Mouse (Mus musculus) kidney, postnatal 36 days (tissue): ENCODE data around the gene Sorl1.

Experiments
- DNase-seq, 2 experiments: peaks; one replicate each; pipeline ENCODE4 v3.0.0; 2021 to 2022; ENCODE audit warnings: mixed read lengths in 2 of 2

Sorl1 gene

DNA sequence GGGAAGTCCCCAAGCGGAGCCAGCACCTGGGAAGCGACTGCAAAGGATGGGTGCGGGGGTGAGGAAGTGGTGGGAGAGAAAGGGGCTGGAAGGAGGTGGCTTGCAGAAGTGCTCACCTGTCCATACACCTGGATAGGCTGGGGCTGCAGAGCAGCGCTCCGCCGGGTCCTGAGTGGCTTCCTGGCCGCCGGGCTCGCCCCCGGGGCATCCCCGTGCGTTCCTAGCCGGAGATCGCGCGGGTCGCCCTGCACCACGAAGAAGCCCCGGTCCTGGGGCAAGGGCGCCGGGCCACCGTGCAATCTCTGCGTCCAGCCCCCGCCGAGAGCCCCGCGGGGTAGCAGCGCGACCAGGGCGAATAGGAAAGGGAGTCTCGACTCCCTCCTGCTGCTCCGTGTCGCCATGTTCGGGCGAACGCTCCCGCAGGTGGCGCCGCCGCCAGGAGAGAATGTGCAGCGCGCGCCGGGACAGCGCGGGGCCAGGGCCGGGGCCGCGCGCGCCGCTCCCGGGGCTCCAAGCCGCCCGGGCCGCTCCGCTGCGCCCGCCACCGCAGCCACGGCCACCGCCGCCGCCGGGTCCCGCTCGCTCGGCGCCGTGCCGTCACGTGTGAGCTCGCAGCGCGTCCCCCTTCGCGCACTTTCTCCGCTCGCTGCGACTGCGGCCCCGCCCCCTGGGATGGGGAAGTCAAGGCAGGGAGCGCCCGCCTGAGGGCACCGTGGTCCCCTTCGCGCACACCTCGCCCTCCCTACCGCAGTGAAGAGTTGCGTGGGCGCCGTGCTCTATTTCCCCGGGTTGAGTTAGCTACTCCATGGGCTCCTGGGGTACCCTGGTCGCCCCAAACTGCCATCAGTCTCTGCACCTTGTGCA is at the start of gene Sorl1:
TSS of gene Sorl1 (minus strand) at position 585 of the 864 bp plus-strand sequence.
- peak; percentile 68 to 88 for DNase-seq

DNA sequence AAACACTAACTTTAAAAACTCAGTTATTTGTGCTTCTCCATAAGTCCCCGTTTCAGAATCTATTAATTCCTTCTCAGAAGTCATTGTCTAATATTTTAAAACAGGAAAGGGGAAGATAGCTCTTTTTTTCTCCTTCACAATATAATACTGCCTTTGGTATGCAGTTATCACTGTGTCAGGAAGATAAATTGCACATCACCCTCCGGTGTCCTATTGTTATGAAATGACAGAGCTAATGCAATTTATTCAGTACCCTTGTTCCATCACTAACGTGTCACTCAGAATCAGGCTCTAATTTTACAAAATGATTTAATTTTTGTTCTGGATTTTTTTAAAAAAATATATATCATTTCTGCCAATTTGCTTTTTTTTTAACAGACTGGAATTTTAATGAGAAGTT is 49.7 kb upstream of the Sorl1 start:
- DNase-seq = no peak

DNA sequence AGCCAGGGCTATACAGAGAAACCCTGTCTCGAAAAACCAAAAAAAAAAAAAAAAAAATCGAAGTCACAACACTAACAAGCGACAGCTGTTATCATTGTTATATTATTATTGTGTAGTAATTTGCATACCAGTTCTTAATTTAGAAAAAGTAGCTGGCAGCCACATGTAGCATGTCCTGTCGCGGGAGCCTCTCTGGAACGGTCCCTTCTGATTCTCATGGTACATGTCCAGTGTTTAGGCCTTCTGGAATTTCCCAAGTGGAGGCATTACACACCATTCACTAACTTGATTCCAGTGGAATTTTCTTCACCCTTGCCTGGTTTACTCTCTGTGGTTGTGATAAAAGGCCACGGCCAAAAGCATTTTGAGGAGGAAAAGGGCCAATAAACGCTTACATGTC is 45.4 kb upstream of the Sorl1 start:
- DNase-seq = no peak

DNA sequence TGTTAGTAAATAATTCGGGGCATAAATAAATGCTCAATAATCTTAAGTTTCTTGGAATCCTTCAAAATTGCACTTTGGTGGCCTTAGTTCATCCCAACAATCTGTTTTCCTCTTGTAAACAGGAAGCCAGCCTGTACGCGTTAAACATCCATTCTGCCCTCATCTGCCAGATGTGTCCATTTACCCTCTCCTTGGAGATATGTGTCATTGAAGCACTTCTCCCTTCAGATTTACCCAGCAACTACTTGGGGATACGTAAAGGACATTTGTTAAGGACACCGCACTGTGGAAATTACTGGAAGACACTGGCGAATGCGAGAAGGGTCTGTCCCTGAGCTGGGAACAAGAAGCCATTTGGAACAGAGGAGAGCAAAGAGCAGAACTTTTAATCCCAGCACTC is 44.9 kb upstream of the Sorl1 start:
- DNase-seq = no peak

DNA sequence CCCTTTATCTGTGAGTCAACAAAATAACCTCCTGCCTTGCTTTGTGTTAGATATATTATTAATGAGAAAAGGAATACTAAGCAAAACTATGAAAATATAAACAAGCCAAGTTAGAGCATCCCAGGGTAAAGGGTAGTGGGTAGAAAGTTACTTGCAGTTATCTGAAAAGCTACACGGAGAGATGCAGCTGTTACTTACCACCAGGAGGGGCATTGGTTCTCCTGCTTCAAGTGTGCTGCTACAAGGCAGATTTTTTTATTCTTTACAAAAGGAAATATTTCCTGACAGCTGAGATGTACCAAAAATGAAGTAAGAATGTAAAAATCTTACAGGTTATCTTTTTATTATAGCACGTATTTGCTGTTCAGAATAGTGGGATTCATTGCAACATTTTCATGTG is 40.8 kb upstream of the Sorl1 start:
- no peak for DNase-seq

DNA sequence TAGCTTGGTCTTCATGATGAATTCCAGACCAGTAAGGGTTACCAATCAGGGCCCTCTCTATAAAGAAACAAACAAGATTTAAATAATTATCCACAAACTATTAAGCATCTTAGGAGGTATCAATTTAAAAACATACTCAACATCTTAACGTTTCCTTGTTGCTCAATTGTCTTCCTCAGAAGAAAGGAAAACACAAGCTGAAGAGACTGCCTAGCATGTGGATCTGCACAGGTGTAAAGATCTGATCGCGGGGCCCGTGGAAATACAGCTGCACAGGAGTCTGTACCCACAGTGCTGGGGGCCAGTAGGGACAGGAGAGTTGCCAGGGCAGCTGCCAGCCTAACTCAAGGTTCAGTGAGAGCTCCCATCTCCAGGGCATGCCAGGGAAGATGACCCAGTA is 38.9 kb upstream of the Sorl1 start:
- DNase-seq = no peak

DNA sequence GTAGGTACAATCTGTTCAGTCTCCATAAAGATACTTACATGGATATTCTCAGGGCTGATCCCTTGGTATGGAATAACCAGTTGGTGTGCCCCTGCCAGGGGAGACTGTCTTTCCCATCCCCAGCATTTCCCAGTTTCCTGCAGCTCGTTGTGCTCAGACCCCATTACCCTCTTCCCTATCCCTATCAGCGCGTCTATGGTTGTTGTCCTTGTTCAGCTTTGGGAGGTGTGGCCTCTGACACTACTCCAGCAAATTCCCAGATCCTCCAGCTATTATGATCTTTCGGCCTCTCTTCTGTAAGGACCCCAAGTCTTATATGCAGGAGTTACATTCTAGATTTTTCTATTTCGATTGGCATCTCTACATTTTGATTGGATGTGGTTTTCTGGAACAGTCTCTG is 35.3 kb upstream of the Sorl1 start:
- DNase-seq = no peak

DNA sequence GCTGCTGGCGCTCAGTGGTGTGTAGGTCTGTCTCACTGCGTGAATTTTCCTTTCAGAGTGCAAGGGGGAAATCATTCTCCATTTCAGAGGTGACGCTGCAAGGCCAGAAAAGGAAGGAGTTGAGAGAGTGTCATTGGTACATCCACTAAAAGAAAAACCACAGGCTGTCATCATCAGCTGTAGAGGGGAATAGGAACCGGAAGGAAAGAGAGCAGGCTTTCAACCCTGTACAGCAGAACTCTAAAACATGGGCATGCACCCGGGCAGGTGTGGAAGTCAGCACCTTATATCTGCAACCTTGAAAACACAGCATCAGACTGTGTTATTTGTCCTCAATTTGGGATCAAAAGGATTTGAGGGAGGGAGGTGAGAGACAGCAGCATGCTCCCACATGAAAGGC is 34.6 kb upstream of the Sorl1 start:
- no peak for DNase-seq

DNA sequence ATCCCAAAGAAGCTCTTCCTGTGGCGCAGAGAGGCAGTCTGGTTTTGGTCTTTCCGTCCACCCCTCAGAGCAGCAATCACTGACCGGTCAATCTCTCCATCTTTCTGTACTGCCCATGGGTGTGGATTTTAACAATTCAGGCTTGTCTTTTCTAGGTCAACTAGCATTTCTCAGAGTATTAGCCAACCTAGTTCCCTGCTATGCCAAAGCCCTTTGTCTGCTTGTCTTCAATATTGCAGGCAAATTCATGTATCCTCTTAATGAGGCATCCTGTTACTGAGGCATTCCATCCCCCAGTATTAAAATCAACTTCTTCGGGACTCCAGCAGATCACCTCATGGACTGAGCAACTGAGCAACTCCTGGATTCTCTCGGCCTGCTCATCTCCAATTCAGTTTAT is 33.9 kb upstream of the Sorl1 start:
- DNase-seq = no peak

DNA sequence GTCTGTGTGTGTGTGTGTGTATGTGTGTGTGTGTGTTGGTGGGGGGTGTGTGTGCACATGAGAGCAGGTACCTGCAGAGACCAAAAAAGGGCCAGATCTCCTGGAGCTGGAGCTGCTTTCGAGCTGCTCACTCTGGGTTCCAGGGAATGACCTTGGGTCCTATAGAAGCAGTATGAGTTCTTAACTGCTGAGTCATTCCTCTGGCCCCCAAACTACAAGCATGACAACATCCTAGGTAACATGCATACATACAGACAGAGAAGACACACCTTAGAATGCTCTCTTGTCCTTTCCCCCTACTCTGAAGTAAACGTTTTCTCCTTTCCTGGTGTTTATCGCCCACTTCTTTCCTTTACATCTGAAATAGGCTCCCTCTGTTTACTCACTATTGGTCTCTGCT is 32.5 kb upstream of the Sorl1 start:
- DNase-seq = no peak

DNA sequence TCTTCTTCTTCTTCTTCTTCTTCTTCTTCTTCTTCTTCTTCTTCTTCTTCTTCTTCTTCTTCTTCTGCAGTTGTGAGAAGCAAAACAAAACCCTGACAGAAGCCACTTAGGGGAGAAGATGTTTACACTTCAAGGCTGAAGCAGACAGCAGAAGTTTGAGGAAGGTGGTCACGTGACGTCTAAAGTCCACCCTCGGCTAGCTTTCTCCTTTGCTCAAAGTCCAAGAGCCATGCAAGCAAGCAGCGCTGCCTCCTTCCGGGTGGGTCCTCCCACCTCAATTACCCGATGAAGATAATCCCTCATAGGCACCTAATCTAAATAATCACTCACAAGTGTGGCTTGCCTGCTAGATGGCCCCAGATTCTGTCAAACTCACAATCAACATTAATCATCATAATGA is 30.6 kb upstream of the Sorl1 start:
- peak; percentile 81 to 83 for DNase-seq

DNA sequence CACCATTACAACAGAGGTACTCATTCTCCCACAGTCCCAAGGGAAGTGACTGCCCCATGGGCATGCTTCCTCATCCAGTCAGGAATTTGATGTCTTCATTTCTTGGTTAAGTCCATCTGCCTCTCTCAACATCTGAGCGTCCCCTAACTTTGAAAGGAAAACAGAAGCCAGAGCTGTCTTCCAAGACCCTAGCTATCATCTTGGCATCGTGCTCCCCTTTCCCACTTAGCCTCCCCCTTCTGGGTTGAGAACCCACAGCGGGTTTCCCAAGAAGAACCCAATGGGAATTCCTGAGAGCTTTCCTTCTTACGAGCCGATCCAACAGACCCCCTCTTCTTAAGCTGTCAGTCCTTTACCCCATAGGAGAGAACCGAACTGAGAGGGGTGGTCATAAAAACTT is 24.7 kb upstream of the Sorl1 start:
- no peak for DNase-seq

DNA sequence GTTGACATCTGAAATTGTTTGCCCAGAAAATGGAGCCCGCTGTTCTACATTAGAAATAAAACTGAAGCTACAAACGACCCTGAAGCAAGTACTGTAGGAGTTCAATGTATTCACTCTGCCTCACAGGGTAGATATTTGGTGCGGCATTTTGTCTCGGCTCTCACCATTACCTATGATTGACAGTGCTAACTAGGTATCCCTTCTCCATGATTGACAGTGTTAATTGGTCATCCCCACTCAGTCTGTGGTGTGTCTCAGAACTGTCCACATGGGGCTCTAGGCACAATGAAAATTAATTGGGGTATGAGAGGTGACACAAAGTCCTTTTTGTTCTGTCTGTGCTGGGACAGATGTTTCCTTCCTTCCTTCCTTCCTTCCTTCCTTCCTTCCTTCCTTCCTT is 23.9 kb upstream of the Sorl1 start:
- DNase-seq = no peak

DNA sequence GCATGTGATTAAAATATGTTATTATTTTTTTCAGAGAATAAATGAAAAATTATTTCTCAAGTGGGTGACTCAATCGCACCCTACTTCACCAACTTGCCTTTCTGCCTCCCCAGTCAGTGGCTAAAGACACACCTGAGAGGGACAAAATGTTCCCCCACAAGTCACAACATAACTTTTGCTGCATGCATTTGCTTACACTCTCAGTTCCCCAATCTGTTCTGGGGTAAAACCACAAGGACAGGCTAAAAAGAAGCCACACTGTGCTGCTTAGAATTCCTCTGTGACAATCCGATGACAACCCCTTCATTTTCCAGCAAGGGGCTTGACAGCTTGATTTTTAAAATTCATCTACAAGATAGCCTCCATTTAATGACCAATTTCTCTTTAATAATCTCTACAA is 22.4 kb upstream of the Sorl1 start:
- DNase-seq = no peak

DNA sequence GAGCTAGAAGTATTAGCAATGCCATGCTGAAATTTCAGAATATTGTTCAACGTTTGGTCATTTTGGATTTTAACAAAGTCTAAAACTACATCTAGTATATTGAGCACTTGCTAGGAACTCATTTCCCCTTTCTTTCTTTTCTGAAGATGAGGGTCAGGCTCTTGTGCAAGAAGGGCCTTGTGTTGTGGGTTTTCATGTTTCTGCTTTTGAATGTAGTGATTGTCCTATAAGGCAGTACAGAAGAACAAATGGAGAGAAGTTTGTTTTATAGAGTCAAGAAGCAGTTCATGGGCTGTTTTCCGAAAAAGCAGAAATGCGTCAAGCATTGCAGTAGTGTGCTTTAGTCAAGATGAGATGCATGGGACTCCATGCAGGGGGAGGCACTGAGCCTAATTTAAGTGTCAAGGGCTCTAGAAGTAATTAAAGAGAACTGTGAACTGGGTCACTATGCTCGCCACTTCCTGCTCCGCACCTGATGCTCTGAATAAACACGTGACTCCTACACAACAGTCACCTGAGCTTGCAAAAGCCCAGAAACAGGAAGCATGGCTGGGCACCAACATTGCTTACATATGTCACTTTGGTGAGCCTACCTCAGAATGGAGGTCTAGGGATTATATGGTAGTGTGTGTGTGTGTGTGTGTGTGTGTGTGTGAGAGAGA is 17.6 kb upstream of the Sorl1 start:
- no peak for DNase-seq

DNA sequence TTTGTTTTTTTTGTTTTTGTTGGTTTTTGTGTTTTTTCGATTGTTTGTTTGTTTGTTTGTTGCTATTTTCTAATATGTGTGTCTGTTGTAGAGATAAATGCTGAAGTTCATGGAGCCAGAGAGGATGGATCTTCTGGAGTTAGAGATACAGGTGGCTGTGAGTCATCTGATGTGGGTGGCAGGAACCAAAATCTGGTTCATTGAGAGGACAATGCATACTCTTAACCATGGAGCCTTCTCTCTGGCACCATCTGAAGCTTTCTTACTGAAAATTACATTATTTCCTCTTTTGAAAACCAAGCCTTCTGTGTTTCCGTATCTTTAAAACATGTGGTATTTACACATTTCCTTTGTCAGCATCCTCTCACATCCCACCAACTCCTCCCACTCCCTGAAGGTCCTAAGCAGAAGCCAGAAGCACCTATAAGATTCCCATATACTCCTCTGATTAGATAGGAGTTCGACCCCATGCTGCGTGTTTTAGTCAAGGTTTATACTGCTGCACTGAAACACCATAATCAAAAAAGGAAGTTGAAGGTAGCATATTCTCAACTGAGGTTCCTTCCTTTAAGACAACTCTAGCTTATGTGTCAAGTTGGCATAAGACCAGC is 14.3 kb upstream of the Sorl1 start:
- no peak for DNase-seq

DNA sequence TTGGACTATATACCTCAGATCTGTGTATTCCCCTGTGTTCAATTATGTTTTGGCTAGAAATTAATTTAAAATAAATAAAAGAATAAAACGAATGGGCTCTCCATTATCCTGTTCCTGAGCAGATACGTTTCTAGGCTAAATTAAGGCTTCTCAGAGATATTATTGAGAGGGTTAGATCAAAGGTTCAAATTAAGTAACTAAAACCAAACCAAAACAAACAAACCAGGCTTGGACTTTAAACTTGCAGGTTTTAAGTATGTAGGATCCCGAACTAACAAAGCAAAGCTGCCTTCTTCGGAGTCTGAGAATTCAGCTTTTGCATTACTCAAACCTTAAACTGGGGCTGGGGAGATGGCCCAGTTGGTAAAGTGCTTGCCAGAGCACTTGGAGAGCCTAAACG is 13.5 kb upstream of the Sorl1 start:
- peak in 1 of 2 experiments; percentile 36 for DNase-seq

DNA sequence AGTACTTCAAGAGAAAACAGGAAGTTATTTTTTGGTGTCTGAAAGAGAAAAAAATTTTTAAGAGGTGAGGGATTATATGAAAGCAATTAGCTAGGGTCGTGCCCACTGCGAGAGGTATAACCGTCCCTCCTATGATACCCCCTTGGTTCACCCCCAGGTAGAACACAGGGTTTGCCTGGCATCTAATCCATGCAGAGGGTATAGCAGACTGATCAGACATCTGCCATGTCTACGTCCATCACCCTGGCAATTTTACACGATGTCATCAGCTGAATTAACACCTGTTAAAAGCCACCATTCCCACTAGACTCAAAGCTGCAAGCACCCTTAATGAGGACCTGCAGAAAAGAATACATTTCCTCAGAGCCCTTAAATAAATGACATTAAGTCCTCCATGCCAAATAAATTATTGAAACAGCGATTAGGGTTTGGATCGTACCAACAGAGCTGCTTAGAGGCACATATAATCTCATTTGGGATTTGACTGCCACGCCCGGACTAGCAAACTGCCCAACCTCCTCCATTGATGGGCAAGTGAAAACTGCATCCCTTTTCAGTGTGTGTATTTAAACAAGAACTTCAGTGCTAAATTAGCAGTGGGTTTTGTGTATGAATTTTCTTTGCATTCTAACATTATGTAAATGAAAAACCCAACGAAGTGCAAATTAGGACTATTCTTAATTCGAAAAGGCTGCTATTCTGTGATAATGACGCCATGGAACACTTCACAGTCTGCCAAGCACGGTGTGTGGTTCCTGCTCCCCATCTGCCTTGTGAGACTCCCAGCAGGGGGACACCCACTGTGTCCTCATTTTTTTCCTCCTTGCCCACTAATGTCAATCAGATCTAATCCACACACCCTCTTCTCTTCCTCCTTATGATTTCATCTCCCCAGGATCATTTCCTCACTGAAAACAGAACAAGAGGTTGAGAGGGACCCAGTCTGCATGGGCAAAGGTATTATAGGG is 7.0 kb upstream of the Sorl1 start:
- DNase-seq = no peak

DNA sequence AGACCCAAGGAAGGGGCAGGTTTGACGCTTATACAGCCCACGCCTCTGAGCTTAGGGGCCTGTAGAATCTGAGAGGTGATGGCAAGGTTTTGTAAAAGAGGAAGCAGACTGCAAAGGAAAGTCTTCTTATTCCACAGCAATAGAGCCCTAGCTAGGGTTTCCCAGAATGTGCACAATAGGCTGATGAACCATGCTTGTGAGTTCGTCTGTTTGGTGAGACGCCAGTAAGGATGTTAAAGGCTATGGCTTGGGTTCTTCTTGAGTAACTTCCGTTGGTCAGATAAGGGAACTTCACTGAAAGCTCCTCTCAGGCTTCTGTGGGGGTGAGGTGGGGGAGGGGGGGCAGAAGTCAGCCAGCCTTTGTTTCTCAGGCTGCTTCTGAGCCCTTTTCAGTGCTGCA is 3.9 kb upstream of the Sorl1 start:
- DNase-seq = no peak

DNA sequence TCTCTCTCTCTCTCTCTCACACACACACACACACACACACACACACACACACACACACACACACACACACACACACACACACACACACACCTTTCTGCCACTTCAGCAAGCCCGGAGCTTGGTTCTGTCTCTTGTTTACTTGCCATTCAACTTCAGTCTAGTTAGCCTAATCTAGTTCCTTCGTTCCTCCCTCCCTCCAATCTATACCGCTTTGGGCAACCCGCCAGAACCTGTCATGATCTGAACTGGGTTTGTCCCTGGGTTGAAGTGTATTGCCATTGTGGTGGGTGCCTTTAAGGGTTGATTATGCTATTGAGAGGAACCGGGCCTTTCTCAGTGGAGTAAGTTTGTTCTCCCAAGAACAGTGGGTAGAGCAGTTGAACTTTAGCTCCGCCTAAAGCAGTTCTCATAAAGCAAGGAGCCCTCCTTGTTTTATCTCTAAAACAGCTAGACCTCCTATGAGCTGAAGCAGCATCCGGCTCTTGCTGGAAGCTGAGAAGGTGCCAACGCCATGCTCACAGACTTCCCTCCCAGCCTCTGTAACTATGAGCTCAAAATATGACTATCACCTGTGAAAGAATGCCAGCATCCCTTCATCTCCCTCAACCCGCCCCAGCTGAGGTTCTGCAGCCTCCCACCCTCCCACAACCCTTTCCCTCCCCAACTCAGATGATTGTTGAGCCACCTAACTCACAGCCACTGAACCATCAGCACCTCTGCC is 1.3 kb upstream of the Sorl1 start:
- no peak for DNase-seq

DNA sequence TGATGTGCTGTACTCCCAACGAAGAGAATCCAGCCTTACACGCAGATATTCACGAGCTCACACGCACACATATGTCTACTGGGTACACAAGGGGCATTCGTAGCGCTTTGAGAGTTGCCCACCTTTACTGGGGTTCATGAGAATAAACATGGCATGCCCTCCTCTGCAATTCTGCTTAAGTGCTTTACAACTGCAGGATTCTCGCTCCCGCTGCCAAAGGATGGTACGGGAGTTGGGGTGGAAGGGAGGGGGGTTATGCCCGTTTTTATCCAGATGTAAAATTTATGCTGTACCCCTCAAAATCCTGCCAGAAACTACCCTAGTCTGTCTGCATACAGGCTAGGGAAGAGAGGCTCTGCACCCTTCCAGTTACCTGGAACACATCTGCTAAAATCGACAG is 893 bp downstream of the Sorl1 start:
- DNase-seq = no peak

DNA sequence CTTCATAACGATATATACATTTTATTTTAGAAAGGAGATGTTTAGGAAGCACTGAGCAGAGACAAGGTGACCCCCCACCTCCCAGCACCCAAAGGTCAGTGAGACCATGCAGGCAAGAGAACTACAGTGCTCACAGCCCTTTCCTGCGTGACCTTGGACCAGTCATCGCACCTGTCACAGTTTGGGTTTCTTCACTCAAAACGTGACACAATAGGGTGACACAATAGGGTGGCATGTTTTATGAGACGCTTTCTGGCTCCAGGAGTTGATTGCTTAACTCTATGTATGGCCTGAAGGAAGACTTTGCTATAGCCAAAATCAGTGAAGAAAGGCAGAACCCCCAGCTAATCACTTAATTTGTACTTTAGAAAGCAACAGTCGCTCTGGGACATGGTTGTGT is 1.7 kb downstream of the Sorl1 start:
- no peak for DNase-seq
